In genomic region chr13:94542061-94542460, GRCm38 (mm10) we compare ENCODE assay signal across 24 mouse cellular contexts.
"Had no signal": no experiment of that assay in that cellular context is flagged by ENCODE, and none has a peak within 500 bp of the region (broad histone marks: within the 10 kb centered on the region; RNA-seq: fewer than 3 reads in every experiment).

No protein-coding gene starts in this region.

- ATAC-seq: hindbrain, embryonic 16.5 days; inflammation-experienced regulatory T-cells, adult 6 months; intestine, embryonic 15.5 days; intestine, postnatal 0 days had no signal

- H3K4me1 ChIP-seq: intestine, embryonic 15.5 days; limb, embryonic 15.5 days had no signal

- H3K27me3 ChIP-seq: heart, embryonic 12.5 days; intestine, embryonic 15.5 days; limb, embryonic 13.5 days; limb, embryonic 15.5 days had no signal

- DNase-seq: gastrocnemius, adult 2 months; gastrocnemius, postnatal 10 days; gastrocnemius, postnatal 25 days; heart, postnatal 10 days; heart, postnatal 4 days; kidney, adult 18-20 months; kidney, adult 8-10 months; kidney, postnatal 10 days; kidney, postnatal 25 days; kidney, postnatal 4 days; left cerebral cortex, postnatal 4 days had no signal

- H3K9me3 ChIP-seq: heart, embryonic 10.5 days; heart, embryonic 12.5 days; hindbrain, embryonic 10.5 days; hindbrain, embryonic 12.5 days; intestine, embryonic 15.5 days; limb, embryonic 13.5 days; limb, embryonic 15.5 days had no signal

- H3K27ac ChIP-seq: gastrocnemius, adult 2 months; heart, embryonic 10.5 days; hindbrain, embryonic 10.5 days; hindbrain, embryonic 12.5 days; hindbrain, embryonic 14.5 days; intestine, embryonic 15.5 days; layer of hippocampus, adult 2 months; left cerebral cortex, adult 2 months; limb, embryonic 13.5 days; limb, embryonic 15.5 days had no signal

- H3K4me3 ChIP-seq: gastrocnemius, adult 2 months; heart, embryonic 10.5 days; heart, embryonic 12.5 days; hindbrain, embryonic 10.5 days; hindbrain, embryonic 12.5 days; intestine, embryonic 15.5 days; layer of hippocampus, adult 2 months; left cerebral cortex, adult 2 months; limb, embryonic 13.5 days; limb, embryonic 15.5 days had no signal

- H3K9ac ChIP-seq: heart, embryonic 12.5 days; hindbrain, embryonic 12.5 days; hindbrain, embryonic 14.5 days; intestine, embryonic 15.5 days; limb, embryonic 13.5 days; limb, embryonic 15.5 days had no signal

- H3K36me3 ChIP-seq: hindbrain, embryonic 12.5 days had no signal

- H3K4me2 ChIP-seq: heart, embryonic 12.5 days; hindbrain, embryonic 12.5 days; hindbrain, embryonic 14.5 days; intestine, embryonic 15.5 days; limb, embryonic 13.5 days; limb, embryonic 15.5 days had no signal
